ENCODE assay signal across 14 mouse cellular contexts in genomic region chr5:75083061-75083460, GRCm38 (mm10). TPM values are rescaled to one million over a fixed set of nuclear protein-coding genes. Genes with fewer than 3 reads are reported as not detected.
DNase-seq lines count a peak whose midpoint lies in the region; ATAC-seq and TF ChIP-seq lines count a peak whose summit lies in the region.
"Had no signal": no experiment of that assay in that cellular context is flagged by ENCODE, and none has a peak within 500 bp of the region (broad histone marks: within the 10 kb centered on the region; RNA-seq: fewer than 3 reads in every experiment).

No protein-coding gene starts in this region.

- no peaks in the 10 kb centered on the region for H3K36me3 ChIP-seq in forebrain, embryonic 11.5 days (ENCODE audit: control insufficient read depth, insufficient read depth, low read length)
- H3K36me3 ChIP-seq in limb, embryonic 14.5 days (ENCODE audit: control insufficient read depth, insufficient read depth, low read length) = no peaks in the 10 kb centered on the region
- H3K36me3 ChIP-seq in liver, embryonic 12.5 days = no peaks in the 10 kb centered on the region
- H3K36me3 ChIP-seq: embryonic facial prominence, embryonic 15.5 days; liver, embryonic 13.5 days had no signal

- H3K9me3 ChIP-seq in forebrain, embryonic 11.5 days (ENCODE audit: control insufficient read depth, low read length) = no peaks in the 10 kb centered on the region
- no peaks in the 10 kb centered on the region for H3K9me3 ChIP-seq in limb, embryonic 14.5 days (ENCODE audit: control insufficient read depth, low read length)
- no peaks in the 10 kb centered on the region for H3K9me3 ChIP-seq in liver, embryonic 12.5 days (replicated peaks)
- H3K9me3 ChIP-seq: embryonic facial prominence, embryonic 15.5 days; liver, embryonic 13.5 days had no signal

- no peak for TF ChIP-seq POLR2A in limb, embryonic 14.5 days (IDR thresholded peaks at IDR 0.05; ENCODE audit: borderline replicate concordance, extremely low read depth, insufficient read depth, insufficient read length)

- DNase-seq in gastrocnemius, postnatal 10 days = peak; percentile 17
- DNase-seq in gastrocnemius, adult 18-20 months (ENCODE audit: low spot score) = no peak
- peak; percentile 34 for DNase-seq in ES-CJ7 (ENCODE audit: low read depth, low spot score)
- peak; percentile 70 for DNase-seq in forebrain, embryonic 11.5 days (ENCODE audit: low spot score)
- no peak for DNase-seq in limb, embryonic 14.5 days (ENCODE audit: low spot score)
- DNase-seq in B cell, adult 2 months = no peak
- no peak for DNase-seq in kidney, postnatal 10 days
- DNase-seq: adrenal gland, adult 2 months; liver, embryonic 13.5 days had no signal

- no peak overlapping the region; the same call in 1 of the 2 replicates for H3K9ac ChIP-seq in forebrain, embryonic 11.5 days (ENCODE audit: low read length)
- H3K9ac ChIP-seq in limb, embryonic 14.5 days (ENCODE audit: low read depth, low read length, severe bottlenecking) = no peak overlapping the region
- H3K9ac ChIP-seq in liver, embryonic 12.5 days = no peak overlapping the region
- H3K9ac ChIP-seq: embryonic facial prominence, embryonic 15.5 days; liver, embryonic 13.5 days had no signal

- ATAC-seq in forebrain, embryonic 11.5 days (replicated peaks; ENCODE audit: low FRiP score) = no peak
- ATAC-seq in limb, embryonic 14.5 days (ENCODE audit: low FRiP score, low read depth) = peak; percentile 50; the same call in 1 of the 2 replicates
- ATAC-seq in liver, embryonic 12.5 days = no peak

- H3K27me3 ChIP-seq in forebrain, embryonic 11.5 days (ENCODE audit: control insufficient read depth, insufficient read depth, low read length) = peaks cover 92% of the 10 kb centered on the region
- H3K27me3 ChIP-seq in limb, embryonic 14.5 days (ENCODE audit: control insufficient read depth, insufficient read depth, low read length) = peaks cover 92% of the 10 kb centered on the region
- peaks cover 93% of the 10 kb centered on the region for H3K27me3 ChIP-seq in liver, embryonic 12.5 days (replicated peaks)

- 0% methylated on average over 13 of the region's 14 CpGs for WGBS in forebrain, embryonic 11.5 days
- WGBS in limb, embryonic 14.5 days = 2% methylated on average over 14 of the region's 14 CpGs
- under 1% methylated on average over 13 of the region's 14 CpGs for WGBS in liver, embryonic 12.5 days (ENCODE audit: insufficient replicate concordance)

- no peak overlapping the region for H3K4me3 ChIP-seq in forebrain, embryonic 11.5 days (ENCODE audit: low read depth, low read length)
- no peak overlapping the region for H3K4me3 ChIP-seq in limb, embryonic 14.5 days (replicated peaks; ENCODE audit: low read length)
- H3K4me3 ChIP-seq in liver, embryonic 12.5 days = no peak overlapping the region
- H3K4me3 ChIP-seq: embryonic facial prominence, embryonic 15.5 days; liver, embryonic 13.5 days had no signal

- peak overlapping the region; percentile 35; the same call in 1 of the 2 replicates for H3K4me2 ChIP-seq in forebrain, embryonic 11.5 days (ENCODE audit: low read depth, low read length, severe bottlenecking)
- no peak overlapping the region for H3K4me2 ChIP-seq in limb, embryonic 14.5 days (replicated peaks; ENCODE audit: low read depth, low read length, severe bottlenecking)
- no peak overlapping the region for H3K4me2 ChIP-seq in liver, embryonic 12.5 days
- H3K4me2 ChIP-seq: liver, embryonic 13.5 days had no signal

- 0 out of 2 replicates have a peak overlapping the region, but pooled peaks have one; percentile 41 for H3K27ac ChIP-seq in forebrain, embryonic 11.5 days (ENCODE audit: low read depth, low read length)
- no peak overlapping the region for H3K27ac ChIP-seq in limb, embryonic 14.5 days (replicated peaks; ENCODE audit: low read depth, low read length)
- no peak overlapping the region for H3K27ac ChIP-seq in liver, embryonic 12.5 days
- H3K27ac ChIP-seq: embryonic facial prominence, embryonic 15.5 days; liver, embryonic 13.5 days had no signal

- peaks cover 26% of the 10 kb centered on the region for H3K4me1 ChIP-seq in forebrain, embryonic 11.5 days (replicated peaks; ENCODE audit: control insufficient read depth, insufficient read depth, low read length)
- H3K4me1 ChIP-seq in limb, embryonic 14.5 days (ENCODE audit: control insufficient read depth, insufficient read depth, low read length) = no peaks in the 10 kb centered on the region
- no peaks in the 10 kb centered on the region for H3K4me1 ChIP-seq in liver, embryonic 12.5 days
- H3K4me1 ChIP-seq: liver, embryonic 13.5 days had no signal

RNA-seq across cellular contexts. Expression of gene Gsx2, which starts 7.7 kb away (rescaled TPM):
- total RNA-seq in gastrocnemius, postnatal 10 days (2021) = not detected
- total RNA-seq in gastrocnemius, adult 18-20 months (2021) = not detected
- 20.1 and 23.1 TPM in 2 replicates for polyA plus RNA-seq in forebrain, embryonic 11.5 days (2014; fragmentation: Nextera tagmentation; extraction: Ambion mirVana)
- not detected in 2 replicates for polyA plus RNA-seq in limb, embryonic 14.5 days (2012; rRNA removed)
- polyA plus RNA-seq in limb, embryonic 14.5 days (2014; fragmentation: Nextera tagmentation; extraction: Ambion mirVana) = not detected in 2 replicates
- not detected in 2 replicates for polyA plus RNA-seq in liver, embryonic 12.5 days (2016; fragmentation: Nextera tagmentation; extraction: Ambion mirVana)
- total RNA-seq: adrenal gland, adult 2 months; megakaryocyte-erythroid progenitor cell, adult 5-6 weeks had no signal
- polyA plus RNA-seq: adrenal gland, adult 2 months; embryonic facial prominence, embryonic 15.5 days; gonadal fat pad, adult 2 months; liver, embryonic 13.5 days; thymus, postnatal 0 days had no signal

RNA-seq across cellular contexts. Expression of gene Chic2, which starts 38.5 kb away (rescaled TPM):
- total RNA-seq in gastrocnemius, postnatal 10 days (2021) = 10 to 100 TPM; 24.5 to 25.9 TPM
- total RNA-seq in gastrocnemius, adult 18-20 months (2021) = 10 to 100 TPM; 10.3 to 12.3 TPM
- 42.3 and 53.9 TPM in 2 replicates for polyA plus RNA-seq in forebrain, embryonic 11.5 days (2014; fragmentation: Nextera tagmentation; extraction: Ambion mirVana)
- 27.1 and 35.7 TPM in 2 replicates for polyA plus RNA-seq in limb, embryonic 14.5 days (2012; rRNA removed)
- polyA plus RNA-seq in limb, embryonic 14.5 days (2014; fragmentation: Nextera tagmentation; extraction: Ambion mirVana) = 52.1 and 52.6 TPM in 2 replicates
- 32.5 and 35.1 TPM in 2 replicates for polyA plus RNA-seq in liver, embryonic 12.5 days (2016; fragmentation: Nextera tagmentation; extraction: Ambion mirVana)

Comparison
In these comparisons a context has a peak if more than half of its experiments do, and no peak if none do; other contexts are left out.
1. DNase-seq: peak in gastrocnemius, postnatal 10 days (single experiment), ES-CJ7 (single experiment) and forebrain, embryonic 11.5 days (single experiment); none in gastrocnemius, adult 18-20 months (single experiment), limb, embryonic 14.5 days (single experiment), B cell, adult 2 months (0 of 2) and kidney, postnatal 10 days (single experiment).
2. RNA of gene Gsx2, which starts 7.7 kb away (polyA plus RNA-seq): 20.1 to 23.1 TPM in forebrain, embryonic 11.5 days; not detected in limb, embryonic 14.5 days and not detected in liver, embryonic 12.5 days; every median in the first group is over 10 times any median in the second.